Mouse (Mus musculus): ENCODE results near the gene Rnf227. TPM values are rescaled to one million over a fixed set of nuclear protein-coding genes. Genes with fewer than 3 reads are reported as not detected.
A peak's percentile ranks its signal among the peaks of the same experiment; 100 is the strongest.
"Not testable (repeated sequence)": the region's sequence is repeated elsewhere in the genome, so short reads cannot be mapped to it uniquely, and the experiment has no call there.

Rnf227 gene
- total RNA-seq (2021): 100 to 1,000 TPM; 103 to 110 TPM

GRCm38 (mm10) chr11:69340161-69341131, at the start of gene Rnf227:
Gene Rnf227 (plus strand): TSS chr11:69340461.
- DNase-seq (ENCODE audit: extremely low spot score in 1 of 2, low spot score in 1 of 2): peak; percentile 64 to 81

- DNase-seq (ENCODE audit: extremely low spot score in 1 of 2, low spot score in 1 of 2): no peak
Observed at GRCm38 (mm10) chr11:69291111-69291510, 49.1 kb upstream of the Rnf227 start.

GRCm38 (mm10) chr11:69295286-69295685, 45.0 kb upstream of the Rnf227 start:
- no peak for DNase-seq (ENCODE audit: extremely low spot score in 1 of 2, low spot score in 1 of 2)

GRCm38 (mm10) chr11:69297799-69298198, 42.5 kb upstream of the Rnf227 start:
- DNase-seq (ENCODE audit: extremely low spot score in 1 of 2, low spot score in 1 of 2): no peak

- DNase-seq (ENCODE audit: extremely low spot score in 1 of 2, low spot score in 1 of 2): no peak
Observed at GRCm38 (mm10) chr11:69298231-69298630, 42.0 kb upstream of the Rnf227 start.

GRCm38 (mm10) chr11:69302817-69303216, 37.4 kb upstream of the Rnf227 start:
- DNase-seq (ENCODE audit: extremely low spot score in 1 of 2, low spot score in 1 of 2): no peak

GRCm38 (mm10) chr11:69305291-69305690, 35.0 kb upstream of the Rnf227 start:
- DNase-seq (ENCODE audit: extremely low spot score in 1 of 2, low spot score in 1 of 2): no peak

- no peak for DNase-seq (ENCODE audit: extremely low spot score in 1 of 2, low spot score in 1 of 2)
Observed at GRCm38 (mm10) chr11:69306039-69306438, 34.2 kb upstream of the Rnf227 start.

GRCm38 (mm10) chr11:69311266-69311665, 29.0 kb upstream of the Rnf227 start:
- DNase-seq (ENCODE audit: extremely low spot score in 1 of 2, low spot score in 1 of 2): no peak

GRCm38 (mm10) chr11:69316361-69316760, 23.9 kb upstream of the Rnf227 start:
- DNase-seq (ENCODE audit: extremely low spot score in 1 of 2, low spot score in 1 of 2): no peak

GRCm38 (mm10) chr11:69318000-69318399, 22.3 kb upstream of the Rnf227 start:
- DNase-seq (ENCODE audit: extremely low spot score in 1 of 2, low spot score in 1 of 2): not testable (repeated sequence)

- DNase-seq (ENCODE audit: extremely low spot score in 1 of 2, low spot score in 1 of 2): no peak
Observed at GRCm38 (mm10) chr11:69321580-69321979, 18.7 kb upstream of the Rnf227 start.

GRCm38 (mm10) chr11:69322010-69322409, 18.3 kb upstream of the Rnf227 start:
- DNase-seq (ENCODE audit: extremely low spot score in 1 of 2, low spot score in 1 of 2): no peak

GRCm38 (mm10) chr11:69322693-69323471, 17.4 kb upstream of the Rnf227 start:
- DNase-seq (ENCODE audit: extremely low spot score in 1 of 2, low spot score in 1 of 2): no peak

GRCm38 (mm10) chr11:69323667-69324111, 16.6 kb upstream of the Rnf227 start, which contains the start of the genes Cntrob and Trappc1:
Gene Cntrob (minus strand): TSS chr11:69323775.
Gene Trappc1 (plus strand): TSS chr11:69323980.
- DNase-seq (ENCODE audit: extremely low spot score in 1 of 2, low spot score in 1 of 2): peak; percentile 96

- DNase-seq (ENCODE audit: extremely low spot score in 1 of 2, low spot score in 1 of 2): no peak
Observed at GRCm38 (mm10) chr11:69324749-69325148, 15.5 kb upstream of the Rnf227 start.

GRCm38 (mm10) chr11:69325628-69326407, 14.4 kb upstream of the Rnf227 start, which contains the start of gene Kcnab3:
Gene Kcnab3 (plus strand): TSS chr11:69326258.
- DNase-seq (ENCODE audit: extremely low spot score in 1 of 2, low spot score in 1 of 2): peak; percentile 56 to 65

- peak in 1 of 2 experiments; percentile 16 for DNase-seq (ENCODE audit: extremely low spot score in 1 of 2, low spot score in 1 of 2)
Observed at GRCm38 (mm10) chr11:69326408-69327156, 13.7 kb upstream of the Rnf227 start.

- no peak for DNase-seq (ENCODE audit: extremely low spot score in 1 of 2, low spot score in 1 of 2)
Observed at GRCm38 (mm10) chr11:69327157-69327442, 13.2 kb upstream of the Rnf227 start.

GRCm38 (mm10) chr11:69327648-69328047, 12.6 kb upstream of the Rnf227 start:
- DNase-seq (ENCODE audit: extremely low spot score in 1 of 2, low spot score in 1 of 2): no peak
